Mouse (Mus musculus) stomach, embryonic 16.5 days (tissue): ENCODE data around the gene Gm9958. TPM values are rescaled to one million over a fixed set of nuclear protein-coding genes. Genes with fewer than 3 reads are reported as not detected.

Experiments
- ATAC-seq: fragments of 200-750 bp; cut with Nextera tagmentation; 2 replicates; pipeline ENCODE4 v1.8.0; 2017; ENCODE audit warnings: moderate number of reproducible peaks, moderate TSS enrichment; ENCODE audit not compliant: insufficient read depth, low FRiP score
- H3K27ac ChIP-seq: fragments of 300-500 bp; sonication (generic); 2 replicates; pipeline ENCODE4 v1.5.1; 2014; ENCODE audit warnings: low read length
- H3K27me3 ChIP-seq: fragments of 300-500 bp; sonication (generic); 2 replicates; pipeline ENCODE4 v1.6.1; 2014; ENCODE audit warnings: low read length, control low read depth, mixed read lengths; ENCODE audit not compliant: control insufficient read depth, insufficient read depth
- H3K36me3 ChIP-seq: fragments of 300-500 bp; sonication (generic); 2 replicates; pipeline ENCODE4 v1.6.1; 2014; ENCODE audit warnings: low read length; ENCODE audit not compliant: control insufficient read depth, insufficient read depth
- H3K4me1 ChIP-seq: fragments of 300-500 bp; sonication (generic); 2 replicates; pipeline ENCODE4 v1.6.1; 2014; ENCODE audit warnings: low read length, control low read depth, mixed read lengths; ENCODE audit not compliant: control insufficient read depth, insufficient read depth
- H3K4me2 ChIP-seq: fragments of 300-500 bp; sonication (generic); 2 replicates; pipeline ENCODE4 v1.6.1; 2014; ENCODE audit warnings: low read depth, low read length, mixed read lengths
- H3K4me3 ChIP-seq: fragments of 300-500 bp; sonication (generic); replicated peaks from 2 replicates; pipeline ENCODE4 v1.5.1; 2014; ENCODE audit warnings: mild to moderate bottlenecking, low read length
- H3K9ac ChIP-seq: fragments of 300-500 bp; sonication (generic); 2 replicates; pipeline ENCODE4 v1.6.1; 2014; ENCODE audit warnings: low read length
- H3K9me3 ChIP-seq: fragments of 300-500 bp; sonication (generic); replicated peaks from 2 replicates; pipeline ENCODE4 v1.6.1; 2016; ENCODE audit warnings: low read length, control low read depth; ENCODE audit not compliant: control insufficient read depth
- WGBS: fragments of 180-500 bp; shearing (Covaris S2); extraction: QIAGEN DNeasy Blood & Tissue Kit; methylation state at CpG from one replicate; pipeline ENCODE4 v1.1.7; 2014; 5-methylcytosine and 5-hydroxymethylcytosine counted together
- polyA plus RNA-seq: library from polyadenylated mRNA; unstranded; fragments of >200 nt; fragmentation: Nextera tagmentation; extraction: Ambion mirVana; gene quantifications from 2 replicates; pipeline ENCODE4 v1.2.1, GENCODE M21; 2015

Gm9958 gene
- polyA plus RNA-seq = 5.3 and 6.3 TPM in 2 replicates

DNA sequence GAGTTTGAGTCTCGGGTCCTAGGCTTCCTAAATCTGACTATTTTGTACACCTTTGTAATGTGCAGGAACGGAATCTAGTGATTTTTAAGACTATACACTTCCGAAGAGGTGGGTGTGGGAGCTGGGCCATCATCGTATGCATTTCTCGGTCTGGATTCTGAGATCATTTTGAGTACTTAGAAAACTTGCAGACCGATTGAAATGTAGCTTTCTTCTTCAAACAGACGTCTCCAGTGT lies at the start of gene Gm9958:
Gene Gm9958 (plus strand): TSS at position 138 of the 237 bp plus-strand sequence.
- peak within 1 kb of the TSS; percentile 82 for H3K4me2 ChIP-seq
- H3K9me3 ChIP-seq = no peaks in the 10 kb centered on the region; the same call in 1 of the 2 replicates
- no peaks in the 10 kb centered on the region for H3K27me3 ChIP-seq
- peak within 1 kb of the TSS; percentile 97 for H3K4me3 ChIP-seq
- ATAC-seq = no peak
- H3K4me1 ChIP-seq = peaks cover 4% of the 10 kb centered on the region; the same call in 1 of the 2 replicates
- H3K36me3 ChIP-seq = no peaks in the 10 kb centered on the region
- H3K9ac ChIP-seq = peak within 1 kb of the TSS; percentile 99
- H3K27ac ChIP-seq = peak within 1 kb of the TSS; percentile 100
- WGBS = 1% methylated on average over 7 of the region's 7 CpGs

DNA sequence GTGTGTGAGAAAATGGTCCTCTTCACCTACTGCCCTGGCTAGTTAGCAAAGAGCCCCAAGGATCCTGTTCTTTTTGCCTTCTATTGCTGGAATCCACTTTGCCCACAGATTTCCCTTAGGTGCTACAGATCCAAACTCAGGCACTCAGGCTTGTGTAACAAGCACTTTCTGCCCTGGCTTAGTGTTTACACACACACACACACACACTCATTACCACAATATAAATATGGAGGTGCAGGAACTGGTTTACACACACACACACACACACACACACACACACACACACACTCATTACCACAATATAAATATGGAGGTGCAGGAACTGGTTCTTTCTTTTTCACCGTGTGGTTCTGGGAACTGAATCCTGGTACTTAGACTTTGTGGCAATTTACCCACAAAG lies 35.9 kb upstream of the Gm9958 start:
- ATAC-seq = no peak
- no peaks in the 10 kb centered on the region for H3K9me3 ChIP-seq
- no peak overlapping the region for H3K4me3 ChIP-seq
- 69% methylated on average over 1 of the region's 1 CpGs for WGBS
- H3K4me1 ChIP-seq = no peaks in the 10 kb centered on the region
- H3K36me3 ChIP-seq = no peaks in the 10 kb centered on the region
- H3K27ac ChIP-seq = no peak overlapping the region
- no peak overlapping the region for H3K4me2 ChIP-seq
- no peak overlapping the region for H3K9ac ChIP-seq
- H3K27me3 ChIP-seq = no peaks in the 10 kb centered on the region

DNA sequence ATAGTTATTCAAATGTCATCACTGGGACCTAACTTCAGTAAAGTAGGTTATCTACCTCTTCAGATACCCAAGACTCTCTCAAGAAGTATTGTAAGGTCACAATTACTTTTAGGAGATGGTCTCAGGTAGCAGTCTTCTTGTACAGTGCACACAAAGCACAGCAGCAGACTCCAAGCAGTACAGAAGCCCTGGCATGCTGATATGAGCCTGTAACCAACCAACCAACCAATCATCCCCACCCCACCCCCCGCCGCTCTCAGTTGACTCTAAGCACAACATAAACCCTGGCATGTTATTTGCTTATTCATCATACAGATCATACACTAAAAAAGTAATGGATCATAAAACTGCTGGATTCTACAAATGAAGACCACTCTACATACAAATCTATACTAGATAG lies 34.5 kb upstream of the Gm9958 start:
- Histone ChIP-seq H3K9me3 (no peaks in the 10 kb centered on the region), H3K4me1 (no peaks in the 10 kb centered on the region), H3K4me2 (no peak overlapping the region), H3K4me3 (no peak overlapping the region), H3K9ac (no peak overlapping the region), H3K36me3 (no peaks in the 10 kb centered on the region), H3K27ac (no peak overlapping the region), H3K27me3 (no peaks in the 10 kb centered on the region)
- WGBS = 84% methylated on average over 2 of the region's 2 CpGs
- no peak for ATAC-seq

DNA sequence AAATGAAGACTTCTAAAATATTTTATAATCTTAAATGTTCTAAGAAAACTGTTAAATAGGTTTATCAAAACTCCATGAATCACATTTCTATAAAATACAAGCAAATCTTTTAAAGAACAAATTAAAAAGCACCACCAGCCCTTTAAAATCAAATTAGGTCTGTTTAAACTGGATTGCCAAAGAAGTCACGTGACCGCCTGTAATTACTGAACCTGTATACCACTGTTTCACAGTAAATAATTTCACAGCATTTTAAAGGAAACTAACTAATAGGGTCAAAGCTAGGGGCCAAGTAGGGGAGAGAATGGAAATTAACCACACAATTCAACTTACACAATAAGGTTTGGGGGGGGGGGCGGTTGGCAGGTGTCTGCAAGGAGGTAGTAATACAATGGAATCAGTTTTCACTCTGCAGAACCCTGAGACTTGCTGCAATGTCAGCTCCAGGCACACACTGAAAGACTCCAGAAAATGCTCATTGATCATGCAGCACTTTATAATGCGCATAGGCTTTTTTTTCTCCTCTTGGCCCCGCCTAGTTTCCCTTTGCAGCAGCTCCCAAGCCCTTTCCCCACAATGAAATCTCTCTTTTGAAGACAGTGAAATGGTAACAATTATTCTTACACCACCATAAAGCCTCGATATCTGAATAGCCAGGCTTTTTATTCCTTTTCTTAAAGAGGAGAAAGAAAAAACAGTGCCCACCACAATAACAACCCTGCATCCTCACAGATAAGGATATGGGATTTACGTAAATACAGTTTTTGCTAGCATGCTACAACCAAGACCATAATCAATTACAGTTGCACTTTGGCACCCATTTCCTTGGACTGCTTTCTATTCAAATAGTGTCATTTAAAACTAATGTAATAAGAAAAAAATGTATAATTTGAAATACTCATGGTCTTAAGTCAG lies 28.6 kb upstream of the Gm9958 start:
- Histone ChIP-seq H3K4me1 (peaks cover 14% of the 10 kb centered on the region), H3K4me3 (no peak overlapping the region), H3K4me2 (no peak overlapping the region), H3K9me3 (no peaks in the 10 kb centered on the region), H3K36me3 (no peaks in the 10 kb centered on the region), H3K27me3 (no peaks in the 10 kb centered on the region), H3K27ac (no peak overlapping the region), H3K9ac (no peak overlapping the region)
- WGBS = 74% methylated on average over 7 of the region's 7 CpGs
- no peak for ATAC-seq

DNA sequence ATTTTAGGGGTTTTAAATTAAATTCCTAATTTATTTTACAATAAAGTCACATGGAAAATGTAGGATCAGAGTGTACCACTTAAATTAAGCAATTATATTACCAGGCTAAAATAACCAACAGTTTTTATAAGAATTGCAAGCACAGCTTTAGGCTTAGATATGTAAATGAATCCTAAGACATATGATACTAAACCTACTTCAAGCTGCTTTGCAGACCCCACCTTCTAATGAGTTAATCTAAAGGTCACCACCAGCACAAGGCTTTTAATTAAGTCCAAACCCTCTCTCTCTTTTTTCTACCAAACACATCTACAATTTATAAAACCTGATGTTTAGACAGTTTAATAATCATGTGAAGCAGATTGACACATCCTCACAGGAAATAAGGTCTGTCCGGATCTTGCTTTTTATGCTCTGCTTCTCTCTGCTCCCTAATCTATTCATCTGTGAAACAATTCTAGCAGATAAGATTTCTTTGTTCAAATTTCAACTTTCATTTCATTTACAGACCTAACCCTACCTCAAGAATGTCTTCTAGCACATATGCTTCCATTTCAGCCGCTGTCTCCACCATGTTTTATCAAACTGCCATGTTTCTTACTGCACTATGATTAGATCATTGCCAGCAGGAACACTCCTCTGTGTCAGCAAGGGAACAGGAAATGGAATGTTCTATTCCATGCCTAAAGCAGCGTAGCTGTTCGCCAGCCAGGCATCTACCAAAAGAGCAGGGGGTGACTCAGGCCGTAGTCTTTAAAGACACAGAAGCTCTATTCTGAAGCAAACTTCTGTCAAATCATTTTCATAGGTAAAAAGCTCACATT lies 27.7 kb upstream of the Gm9958 start:
- Histone ChIP-seq H3K27ac (no peak overlapping the region), H3K9me3 (no peaks in the 10 kb centered on the region), H3K4me2 (peak overlapping the region; percentile 39; the same call in 1 of the 2 replicates), H3K4me1 (peaks cover 14% of the 10 kb centered on the region), H3K4me3 (peak overlapping the region; percentile 21), H3K36me3 (no peaks in the 10 kb centered on the region), H3K27me3 (no peaks in the 10 kb centered on the region), H3K9ac (no peak overlapping the region)
- ATAC-seq = peak; percentile 78; the same call in 1 of the 2 replicates
- 41% methylated on average over 5 of the region's 5 CpGs for WGBS

DNA sequence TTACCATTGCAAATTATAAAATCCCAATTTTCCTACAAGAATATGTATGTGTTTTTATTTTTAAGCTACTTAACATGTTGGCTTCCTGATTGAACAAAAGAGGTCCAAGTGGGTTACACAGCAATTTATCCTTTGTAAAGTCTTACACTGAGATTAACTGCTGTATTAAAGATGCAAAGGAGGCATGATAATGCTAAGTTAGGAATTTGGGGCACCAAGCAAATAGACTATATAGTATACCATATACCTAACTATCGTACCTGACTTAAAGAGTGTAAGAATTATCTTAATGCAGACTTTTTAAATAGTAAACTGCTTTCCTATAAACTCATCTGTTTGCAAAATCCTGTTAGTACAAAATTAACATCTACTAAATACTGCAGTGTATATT lies 27.1 kb upstream of the Gm9958 start:
- no peaks in the 10 kb centered on the region for H3K9me3 ChIP-seq
- no peak overlapping the region for H3K9ac ChIP-seq
- peaks cover 14% of the 10 kb centered on the region for H3K4me1 ChIP-seq
- ATAC-seq = no peak
- no peaks in the 10 kb centered on the region for H3K36me3 ChIP-seq
- H3K27ac ChIP-seq = no peak overlapping the region
- H3K27me3 ChIP-seq = no peaks in the 10 kb centered on the region
- 93% methylated on average over 1 of the region's 1 CpGs for WGBS
- H3K4me3 ChIP-seq = no peak overlapping the region
- H3K4me2 ChIP-seq = 0 out of 2 replicates have a peak overlapping the region, but pooled peaks have one; percentile 39

DNA sequence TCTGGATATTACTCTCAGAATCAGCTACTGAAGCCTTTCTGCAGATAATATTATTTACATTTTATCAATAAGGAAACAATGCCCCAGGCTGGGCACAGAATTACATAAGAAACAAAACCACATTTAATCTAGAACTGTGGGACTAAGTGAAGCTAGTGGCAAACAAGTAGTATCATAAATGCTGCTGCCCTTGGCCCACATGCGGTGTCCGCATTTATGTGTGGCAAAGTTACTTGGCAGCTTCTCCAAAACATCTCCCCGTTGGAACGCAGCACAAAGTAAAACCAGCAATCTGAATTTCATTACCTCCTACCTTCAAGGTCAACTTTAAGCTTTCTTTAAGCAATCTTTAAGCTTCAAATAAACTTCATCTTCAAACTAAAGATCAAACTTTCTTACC lies 26.2 kb upstream of the Gm9958 start:
- H3K4me3 ChIP-seq = no peak overlapping the region
- no peaks in the 10 kb centered on the region for H3K9me3 ChIP-seq
- no peaks in the 10 kb centered on the region for H3K27me3 ChIP-seq
- WGBS = 60% methylated on average over 4 of the region's 4 CpGs
- H3K4me2 ChIP-seq = no peak overlapping the region
- H3K9ac ChIP-seq = no peak overlapping the region
- no peak overlapping the region for H3K27ac ChIP-seq
- H3K36me3 ChIP-seq = no peaks in the 10 kb centered on the region
- ATAC-seq = no peak
- H3K4me1 ChIP-seq = peaks cover 14% of the 10 kb centered on the region

DNA sequence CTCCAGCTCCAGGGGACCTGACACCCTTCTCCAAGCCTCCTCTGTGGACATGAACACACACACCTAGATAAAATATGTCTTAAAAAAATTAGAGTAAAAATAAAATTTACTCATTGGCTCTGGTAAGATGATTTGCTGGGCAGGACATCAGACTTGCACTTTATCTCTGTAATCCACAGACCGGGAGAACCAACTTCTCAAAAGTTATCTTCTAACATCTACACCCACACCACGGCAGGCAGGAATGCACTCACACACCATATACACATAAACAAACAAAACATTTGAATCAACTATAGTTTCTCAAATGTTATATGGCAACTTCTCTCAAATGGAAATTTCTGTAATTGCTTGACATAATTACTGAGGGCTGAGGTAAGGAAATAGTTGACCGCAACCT lies 20.1 kb upstream of the Gm9958 start:
- Histone ChIP-seq H3K36me3 (no peaks in the 10 kb centered on the region), H3K27ac (no peak overlapping the region), H3K27me3 (no peaks in the 10 kb centered on the region), H3K9me3 (no peaks in the 10 kb centered on the region), H3K9ac (no peak overlapping the region), H3K4me3 (no peak overlapping the region), H3K4me2 (no peak overlapping the region), H3K4me1 (no peaks in the 10 kb centered on the region)
- WGBS = 93% methylated on average over 3 of the region's 3 CpGs
- ATAC-seq = no peak
